Mouse (Mus musculus): ENCODE measurements at regions not wholly inside any gene's neighbourhood (a gene's known extent, or its start where the extent isn't known, plus 50 kb on each side); places are given as distances from the start of the nearest gene placed in this dataset.

- TF ChIP-seq CTCF (IDR thresholded peaks at IDR 0.05; ENCODE audit: low read depth) = no peak
- no peak for TF ChIP-seq EP300 (optimal IDR thresholded peaks at IDR 0.05)
Measured at GRCm38 (mm10) chr2:138824873-138825272, 568.5 kb downstream of the Btbd3 start.

Data from stomach, postnatal 0 days (tissue).